Mouse (Mus musculus): ENCODE measurements around the gene Bsn. TPM values are rescaled to one million over a fixed set of nuclear protein-coding genes. Genes with fewer than 3 reads are reported as not detected.

Gene Bsn
- polyA plus RNA-seq, 1 experiment from 2014 or later = 1.3 TPM

GRCm38 (mm10) chr9:108126436-108127180 is 63.6 kb downstream of the Bsn start:
- H3K27ac ChIP-seq = peak overlapping the region; percentile 36
- DNase-seq (ENCODE audit: low spot score) = no peak
- 83% methylated on average over 17 of the region's 17 CpGs for WGBS
- H3K27me3 ChIP-seq (ENCODE audit: insufficient read depth, poor library complexity, severe bottlenecking) = peaks cover 11% of the 10 kb centered on the region; the same call in 1 of the 2 replicates
- no peaks in the 10 kb centered on the region; the same call in 1 of the 2 replicates for H3K36me3 ChIP-seq
- H3K9me3 ChIP-seq = no peaks in the 10 kb centered on the region
- H3K4me3 ChIP-seq = no peak overlapping the region
- peaks cover 25% of the 10 kb centered on the region for H3K4me1 ChIP-seq

GRCm38 (mm10) chr9:108125731-108126130 is 64.5 kb downstream of the Bsn start:
- Histone ChIP-seq H3K36me3 (no peaks in the 10 kb centered on the region; the same call in 1 of the 2 replicates), H3K4me1 (peaks cover 26% of the 10 kb centered on the region), H3K27me3 (ENCODE audit: insufficient read depth, poor library complexity, severe bottlenecking) (peaks cover 11% of the 10 kb centered on the region; the same call in 1 of the 2 replicates), H3K27ac (no peak overlapping the region), H3K9me3 (no peaks in the 10 kb centered on the region), H3K4me3 (no peak overlapping the region)
- no peak for DNase-seq (ENCODE audit: low spot score)
- WGBS = 83% methylated on average over 8 of the region's 8 CpGs

GRCm38 (mm10) chr9:108123916-108124315 is 66.3 kb downstream of the Bsn start:
- H3K36me3 ChIP-seq = no peaks in the 10 kb centered on the region; the same call in 1 of the 2 replicates
- H3K4me1 ChIP-seq = peaks cover 41% of the 10 kb centered on the region
- H3K27me3 ChIP-seq (ENCODE audit: insufficient read depth, poor library complexity, severe bottlenecking) = 0 out of 2 replicates have a peak, but pooled peaks cover 11% of the 10 kb centered on the region
- H3K4me3 ChIP-seq = no peak overlapping the region
- H3K9me3 ChIP-seq = no peaks in the 10 kb centered on the region
- 87% methylated on average over 4 of the region's 4 CpGs for WGBS
- no peak for DNase-seq (ENCODE audit: low spot score)
- H3K27ac ChIP-seq = no peak overlapping the region

- Histone ChIP-seq H3K36me3 (no peaks in the 10 kb centered on the region; the same call in 1 of the 2 replicates), H3K4me1 (peaks cover 36% of the 10 kb centered on the region), H3K9me3 (no peaks in the 10 kb centered on the region), H3K27ac (peak overlapping the region; percentile 90), H3K27me3 (ENCODE audit: insufficient read depth, poor library complexity, severe bottlenecking) (peaks cover 11% of the 10 kb centered on the region; the same call in 1 of the 2 replicates), H3K4me3 (no peak overlapping the region)
- 91% methylated on average over 10 of the region's 10 CpGs for WGBS
- DNase-seq (ENCODE audit: low spot score) = no peak
Observed at GRCm38 (mm10) chr9:108121170-108121969, 68.8 kb downstream of the Bsn start.

GRCm38 (mm10) chr9:108120671-108121070 is 69.5 kb downstream of the Bsn start:
- no peaks in the 10 kb centered on the region for H3K36me3 ChIP-seq
- H3K4me1 ChIP-seq = peaks cover 29% of the 10 kb centered on the region
- peaks cover 11% of the 10 kb centered on the region for H3K27me3 ChIP-seq (ENCODE audit: insufficient read depth, poor library complexity, severe bottlenecking)
- peak overlapping the region; percentile 90 for H3K27ac ChIP-seq
- 94% methylated on average over 8 of the region's 8 CpGs for WGBS
- no peak for DNase-seq (ENCODE audit: low spot score)
- H3K9me3 ChIP-seq = no peaks in the 10 kb centered on the region
- no peak overlapping the region for H3K4me3 ChIP-seq

GRCm38 (mm10) chr9:108119891-108120411 is 70.2 kb downstream of the Bsn start:
- WGBS = 34% methylated on average over 9 of the region's 11 CpGs
- peaks cover 32% of the 10 kb centered on the region for H3K4me1 ChIP-seq

GRCm38 (mm10) chr9:108117143-108117542 is 73.0 kb downstream of the Bsn start:
- 49% methylated on average over 4 of the region's 4 CpGs for WGBS
- H3K36me3 ChIP-seq = no peaks in the 10 kb centered on the region
- DNase-seq (ENCODE audit: low spot score) = no peak
- H3K27me3 ChIP-seq (ENCODE audit: insufficient read depth, poor library complexity, severe bottlenecking) = peaks cover 42% of the 10 kb centered on the region
- H3K4me3 ChIP-seq = no peak overlapping the region
- peaks cover 35% of the 10 kb centered on the region for H3K4me1 ChIP-seq
- no peaks in the 10 kb centered on the region for H3K9me3 ChIP-seq
- H3K27ac ChIP-seq = peak overlapping the region; percentile 71

More at GRCm38 (mm10) chr9:108119891-108120411, 70.2 kb downstream of the Bsn start:
- no peaks in the 10 kb centered on the region for H3K36me3 ChIP-seq
- peaks cover 14% of the 10 kb centered on the region for H3K27me3 ChIP-seq (ENCODE audit: insufficient read depth, poor library complexity, severe bottlenecking)
- H3K9me3 ChIP-seq = no peaks in the 10 kb centered on the region
- H3K27ac ChIP-seq = peak overlapping the region; percentile 90
- DNase-seq (ENCODE audit: low spot score) = peak; percentile 89
- H3K4me3 ChIP-seq = peak overlapping the region; percentile 19

- no peak overlapping the region; the same call in 1 of the 2 replicates for H3K4me3 ChIP-seq
- DNase-seq (ENCODE audit: low spot score) = no peak
- peaks cover 43% of the 10 kb centered on the region for H3K4me1 ChIP-seq
- WGBS = 60% methylated on average over 43 of the region's 43 CpGs
- peaks cover 57% of the 10 kb centered on the region for H3K27me3 ChIP-seq (ENCODE audit: insufficient read depth, poor library complexity, severe bottlenecking)
- H3K36me3 ChIP-seq = no peaks in the 10 kb centered on the region
- no peaks in the 10 kb centered on the region for H3K9me3 ChIP-seq
- no peak overlapping the region for H3K27ac ChIP-seq
Observed at GRCm38 (mm10) chr9:108115290-108116077, 74.7 kb downstream of the Bsn start.

GRCm38 (mm10) chr9:108112719-108113340 is 77.4 kb downstream of the Bsn start:
- H3K4me3 ChIP-seq = no peak overlapping the region
- no peak overlapping the region for H3K27ac ChIP-seq
- DNase-seq (ENCODE audit: low spot score) = no peak
- no peaks in the 10 kb centered on the region for H3K36me3 ChIP-seq
- no peaks in the 10 kb centered on the region for H3K9me3 ChIP-seq
- H3K27me3 ChIP-seq (ENCODE audit: insufficient read depth, poor library complexity, severe bottlenecking) = peaks cover 83% of the 10 kb centered on the region
- peaks cover 54% of the 10 kb centered on the region for H3K4me1 ChIP-seq
- 90% methylated on average over 18 of the region's 18 CpGs for WGBS

GRCm38 (mm10) chr9:108111593-108112121 is 78.5 kb downstream of the Bsn start:
- no peak for DNase-seq (ENCODE audit: low spot score)
- Histone ChIP-seq H3K4me3 (peak overlapping the region; percentile 53), H3K27me3 (ENCODE audit: insufficient read depth, poor library complexity, severe bottlenecking) (peaks cover 93% of the 10 kb centered on the region), H3K9me3 (no peaks in the 10 kb centered on the region), H3K36me3 (peaks cover 3% of the 10 kb centered on the region; the same call in 1 of the 2 replicates), H3K27ac (peak overlapping the region; percentile 85), H3K4me1 (peaks cover 59% of the 10 kb centered on the region)
- 69% methylated on average over 17 of the region's 17 CpGs for WGBS

- H3K4me1 ChIP-seq = peaks cover 61% of the 10 kb centered on the region
- H3K9me3 ChIP-seq = no peaks in the 10 kb centered on the region
- peak overlapping the region; percentile 85 for H3K27ac ChIP-seq
- no peak for DNase-seq (ENCODE audit: low spot score)
- peaks cover 93% of the 10 kb centered on the region for H3K27me3 ChIP-seq (ENCODE audit: insufficient read depth, poor library complexity, severe bottlenecking)
- WGBS = 12% methylated on average over 22 of the region's 22 CpGs
- peaks cover 3% of the 10 kb centered on the region; the same call in 1 of the 2 replicates for H3K36me3 ChIP-seq
- peak overlapping the region; percentile 53 for H3K4me3 ChIP-seq
Observed at GRCm38 (mm10) chr9:108111101-108111592, 79.0 kb downstream of the Bsn start.

All from heart, embryonic 10.5 days (tissue).